Mouse (Mus musculus) brain, embryonic 14.5 days (tissue): ENCODE results near the gene Sel1l3.

Experiments
- CTCF ChIP-seq: fragments of 200-500 bp; IDR thresholded peaks from 2 replicates; pipeline ENCODE4 v1.5.1; 2012; ENCODE audit warnings: inconsistent platforms, mild to moderate bottlenecking, moderate library complexity, borderline replicate concordance; ENCODE audit not compliant: insufficient read depth, insufficient read length; ENCODE audit errors: extremely low read depth
- POLR2A ChIP-seq: fragments of 200-500 bp; IDR thresholded peaks from 2 replicates; pipeline ENCODE4 v1.6.1; 2012; ENCODE audit warnings: mild to moderate bottlenecking, inconsistent platforms, borderline replicate concordance; ENCODE audit not compliant: poor library complexity, insufficient read depth, insufficient read length, severe bottlenecking; ENCODE audit errors: extremely low read depth

GRCm38 (mm10) chr5:53236136-53236535 lies 22.4 kb upstream of the Sel1l3 start:
- TF ChIP-seq CTCF (no peak), POLR2A (no peak)
